Mouse (Mus musculus) hematopoietic stem cell, adult 5-6 weeks (primary cell): ENCODE data around the gene Rtn4ip1. TPM values are rescaled to one million over a fixed set of nuclear protein-coding genes. Genes with fewer than 3 reads are reported as not detected.

Experiments used
- ATAC-seq, 2 experiments: fragments of 125-278 bp in 1 of 2; replicated peaks in 1 of 2; 2 replicates each; pipeline ENCODE4 v1.8.0; 2016 to 2017; ENCODE audit warnings: inconsistent platforms in 2 of 2, mild to moderate bottlenecking in 2 of 2, moderate number of reproducible peaks in 2 of 2, low read depth in 1 of 2, moderate TSS enrichment in 1 of 2; ENCODE audit not compliant: low FRiP score in 2 of 2, poor library complexity in 2 of 2, severe bottlenecking in 2 of 2, insufficient read depth in 1 of 2, low TSS enrichment in 1 of 2
- total RNA-seq: library from RNA; stranded (forward); fragments of 172-1452, 232-1000 nt; gene quantifications from 2 replicates; pipeline ENCODE4 v1.2.3, GENCODE M21; 2017

Gene Rtn4ip1
- 13.1 and 13.8 TPM in 2 replicates for total RNA-seq

- ATAC-seq = peak; percentile 96 to 99
These were observed at the start of gene Rtn4ip1, which contains the start of gene Qrsl1 for GRCm38 (mm10) chr10:43901578-43902194. Gene Rtn4ip1 (plus strand): TSS chr10:43901807. Gene Qrsl1 (minus strand): TSS chr10:43901745.

DNA sequence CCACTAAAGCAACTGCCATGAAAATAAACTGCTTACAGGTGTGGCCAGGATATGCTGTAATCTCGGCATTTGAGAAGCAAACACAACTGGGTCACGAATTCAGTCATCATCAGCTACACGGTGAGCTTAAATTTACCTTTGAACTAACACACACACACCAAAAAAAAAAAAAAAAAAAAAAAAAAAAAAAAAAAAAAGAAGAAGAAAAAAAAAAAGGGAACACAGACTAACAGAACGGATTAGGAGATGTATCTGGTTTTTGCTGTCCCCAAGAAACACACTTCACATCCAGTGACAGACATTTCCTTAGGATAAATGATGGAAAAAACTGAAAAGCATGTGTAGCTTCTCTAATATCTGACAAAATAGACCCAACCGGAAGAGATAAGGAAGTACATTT is 49.7 kb upstream of the Rtn4ip1 start:
- no peak for ATAC-seq

DNA sequence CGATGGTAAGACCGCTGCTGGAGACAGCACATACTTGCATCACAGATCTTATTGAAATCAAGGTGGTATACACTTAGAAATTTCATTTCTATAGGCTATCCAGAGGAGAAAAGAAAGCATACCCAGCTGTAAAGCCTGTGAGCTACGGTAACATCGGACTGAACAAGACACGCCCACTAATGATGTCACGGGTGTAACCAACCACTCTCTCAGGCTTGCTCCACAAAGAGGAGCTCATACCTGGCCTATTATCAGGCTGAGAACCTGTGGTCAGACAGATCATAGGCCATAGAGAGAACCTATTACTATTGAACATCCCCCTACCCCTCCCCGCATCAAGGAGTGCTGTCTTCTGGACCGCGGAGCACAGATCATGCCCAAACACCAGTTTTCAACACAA is 45.7 kb upstream of the Rtn4ip1 start:
- ATAC-seq = peak; percentile 36 to 42; a peak in 3 of 4 replicates

GRCm38 (mm10) chr10:43856351-43856750 is 45.3 kb upstream of the Rtn4ip1 start:
- peak; percentile 81 to 98 for ATAC-seq

DNA sequence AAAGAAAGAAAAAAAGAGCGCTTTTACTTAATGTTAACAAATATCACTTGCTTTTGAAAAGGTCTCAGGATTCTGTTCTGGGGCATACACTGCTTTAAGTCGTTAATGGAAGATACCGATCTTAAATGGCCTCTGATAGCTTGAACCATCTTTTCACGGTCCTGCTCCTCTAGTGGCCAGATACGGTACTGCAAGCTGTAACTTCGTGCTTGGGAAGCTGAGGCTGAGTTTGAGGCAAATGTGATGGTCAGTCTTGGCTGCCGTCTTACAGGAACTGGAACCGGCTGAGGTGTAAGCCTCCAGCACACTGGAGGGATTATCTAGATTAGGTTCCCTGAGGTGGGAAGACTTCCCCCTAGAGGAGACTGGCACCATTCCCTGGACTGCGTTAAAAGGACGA is 30.9 kb upstream of the Rtn4ip1 start:
- ATAC-seq = no peak; a peak in 1 of 4 replicates

DNA sequence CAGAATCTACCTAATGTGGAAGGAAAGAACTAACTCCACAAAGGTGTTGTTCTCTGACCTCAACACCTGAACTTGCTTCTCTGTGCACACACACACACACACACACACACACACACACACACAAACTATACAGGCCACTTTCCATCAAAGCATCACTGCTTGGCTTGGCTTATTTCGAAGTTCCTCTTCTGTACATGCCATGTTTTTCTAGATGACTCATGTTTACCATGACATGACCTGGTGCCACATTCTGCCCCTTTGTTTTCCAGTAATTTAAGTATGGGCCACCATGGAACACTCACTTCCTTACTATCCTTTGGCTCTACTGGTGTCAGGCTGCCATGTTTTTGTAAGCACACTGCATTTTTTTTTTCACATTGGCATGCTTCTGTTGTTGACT is 30.1 kb upstream of the Rtn4ip1 start:
- ATAC-seq = no peak

DNA sequence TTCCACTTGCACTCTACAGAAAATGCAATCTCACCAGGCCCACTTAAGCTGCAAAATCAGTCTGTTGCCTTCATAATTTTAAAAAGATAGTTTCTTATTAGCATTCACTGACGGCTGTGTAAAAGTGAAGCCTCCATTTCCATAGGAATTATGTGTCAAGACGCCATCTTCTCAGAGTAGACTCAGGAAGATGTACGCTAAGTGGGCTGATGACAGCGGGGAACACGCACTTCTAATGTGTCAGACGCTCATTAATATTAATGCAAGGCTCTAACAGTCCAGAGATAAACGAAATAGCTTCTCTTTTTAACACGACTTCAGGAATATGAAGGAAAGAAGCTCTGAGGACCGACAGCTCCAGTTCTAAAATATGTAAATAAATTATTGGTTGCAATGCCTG is 13.9 kb upstream of the Rtn4ip1 start:
- no peak for ATAC-seq

- ATAC-seq = no peak
These were observed 12.6 kb upstream of the Rtn4ip1 start for GRCm38 (mm10) chr10:43888976-43889375.

- ATAC-seq = no peak
These were observed 8.6 kb upstream of the Rtn4ip1 start for GRCm38 (mm10) chr10:43892971-43893370.

DNA sequence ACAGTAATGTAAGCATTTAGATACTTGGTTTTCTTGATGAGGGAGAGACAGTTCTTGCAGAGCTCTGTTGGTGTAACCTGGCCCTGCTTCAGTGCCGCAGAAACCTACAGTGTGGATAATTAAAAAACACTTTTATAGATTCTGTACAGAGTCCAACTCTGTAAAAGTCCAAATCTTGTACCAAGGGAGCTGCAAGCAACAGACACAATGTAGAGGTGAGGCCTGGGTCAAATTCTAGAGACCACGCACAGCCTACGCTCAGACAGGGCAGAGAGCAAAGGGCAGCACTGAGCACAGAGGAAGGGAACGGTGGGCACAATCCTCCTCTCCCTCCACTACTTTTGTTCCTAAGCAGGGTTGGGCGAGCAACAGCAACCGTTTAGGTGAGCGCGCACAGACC is 5.5 kb upstream of the Rtn4ip1 start:
- ATAC-seq = no peak

- ATAC-seq = no peak
These were observed 3.3 kb upstream of the Rtn4ip1 start for GRCm38 (mm10) chr10:43898276-43898675.

- ATAC-seq = peak; percentile 38 to 43; a peak in 1 of 4 replicates
These were observed 580 bp upstream of the Rtn4ip1 start for GRCm38 (mm10) chr10:43900883-43901570.

- no peak for ATAC-seq
These were observed 3.0 kb downstream of the Rtn4ip1 start for GRCm38 (mm10) chr10:43904569-43904968.

- ATAC-seq = peak; percentile 87 to 94
These were observed 8.6 kb downstream of the Rtn4ip1 start for GRCm38 (mm10) chr10:43910032-43910872.

- no peak for ATAC-seq
These were observed 9.2 kb downstream of the Rtn4ip1 start for GRCm38 (mm10) chr10:43910873-43911142.

DNA sequence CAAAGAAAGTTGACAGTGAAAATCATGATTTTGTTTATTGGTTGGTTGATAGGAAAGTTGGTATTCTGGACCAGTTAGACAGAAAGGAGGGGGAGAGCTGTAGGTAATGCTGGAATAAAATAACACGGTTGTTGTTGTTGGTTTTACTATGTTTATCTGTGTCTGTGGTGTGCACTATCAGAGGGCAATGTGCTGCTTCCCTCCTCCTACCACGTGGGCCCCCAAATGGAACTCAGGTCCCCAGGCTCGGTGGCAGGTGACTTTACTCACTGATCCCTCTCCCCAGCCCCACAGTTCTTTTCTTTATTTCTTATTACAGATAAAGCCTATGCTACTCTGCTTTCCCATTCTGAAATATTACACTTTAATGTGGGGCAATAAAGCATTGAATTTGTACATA is 10.6 kb downstream of the Rtn4ip1 start:
- no peak for ATAC-seq

DNA sequence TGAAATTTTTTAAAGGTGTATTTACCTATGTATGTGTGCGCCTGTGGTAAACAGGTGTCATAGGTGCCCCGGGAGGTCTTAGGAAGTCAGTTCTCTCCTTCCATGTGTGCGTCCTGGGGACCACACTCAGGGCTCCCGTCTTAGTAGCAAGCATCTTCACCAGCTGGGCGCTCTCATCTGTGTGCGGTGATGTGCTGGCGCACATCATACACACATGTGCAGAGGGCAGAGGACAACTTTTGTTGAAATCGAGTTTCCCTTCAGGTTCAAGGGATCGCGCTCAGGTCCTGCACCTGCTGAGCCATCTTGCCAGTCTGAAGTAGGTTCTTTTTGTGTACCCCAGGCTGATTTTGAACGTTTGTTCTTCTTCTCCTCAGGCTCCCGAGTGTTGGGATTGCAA is 14.6 kb downstream of the Rtn4ip1 start:
- no peak for ATAC-seq

DNA sequence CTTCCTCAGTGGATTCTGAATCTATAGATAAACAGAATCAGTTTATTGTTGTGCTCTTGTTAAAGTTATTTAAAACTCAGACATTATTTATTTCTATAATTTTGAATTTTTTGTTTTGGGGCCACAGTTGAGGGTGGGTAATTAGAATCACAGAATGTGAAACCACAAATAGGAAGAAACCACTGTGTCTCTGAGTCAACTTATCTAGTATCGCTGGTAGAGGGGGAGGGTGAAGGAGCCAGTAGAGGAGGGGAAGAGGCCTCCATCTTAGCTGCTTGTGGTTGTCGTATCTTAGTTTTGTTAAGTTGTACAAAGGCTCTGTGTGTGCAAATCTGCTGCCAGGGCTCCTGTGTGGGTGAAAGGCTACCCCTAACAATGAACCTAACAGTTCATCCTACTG is 15.1 kb downstream of the Rtn4ip1 start:
- no peak for ATAC-seq
